Mouse (Mus musculus) kidney, embryonic 14.5 days (tissue): ENCODE measurements at regions not wholly inside any gene's neighbourhood (a gene's known extent, or its start where the extent isn't known, plus 50 kb on each side); places are given as distances from the start of the nearest gene placed in this dataset.

Experiments
- ATAC-seq: fragments of 200-750 bp; cut with Nextera tagmentation; 2 replicates; pipeline ENCODE4 v1.8.0; 2017; ENCODE audit warnings: moderate number of reproducible peaks, mild to moderate bottlenecking, moderate TSS enrichment, moderate library complexity; ENCODE audit not compliant: low FRiP score, low TSS enrichment
- H3K27ac ChIP-seq: fragments of 300-500 bp; sonication (generic); 2 replicates; pipeline ENCODE4 v1.5.1; 2014; ENCODE audit warnings: low read depth, mild to moderate bottlenecking, low read length, moderate library complexity, mixed read lengths
- H3K27me3 ChIP-seq: fragments of 300-500 bp; sonication (generic); 2 replicates; pipeline ENCODE4 v1.6.1; 2014; ENCODE audit warnings: mild to moderate bottlenecking, low read length; ENCODE audit not compliant: control insufficient read depth, insufficient read depth
- H3K36me3 ChIP-seq: fragments of 300-500 bp; sonication (generic); 2 replicates; pipeline ENCODE4 v1.6.1; 2014; ENCODE audit warnings: low read length, mixed read lengths; ENCODE audit not compliant: control insufficient read depth, insufficient read depth
- H3K4me1 ChIP-seq: fragments of 300-500 bp; sonication (generic); 2 replicates; pipeline ENCODE4 v1.6.1; 2014; ENCODE audit warnings: low read length, mixed read lengths; ENCODE audit not compliant: control insufficient read depth, insufficient read depth
- H3K4me2 ChIP-seq: fragments of 300-500 bp; sonication (generic); replicated peaks from 2 replicates; pipeline ENCODE4 v1.6.1; 2014; ENCODE audit warnings: low read depth, mild to moderate bottlenecking, low read length
- H3K4me3 ChIP-seq: fragments of 300-500 bp; sonication (generic); 2 replicates; pipeline ENCODE4 v1.5.1; 2014; ENCODE audit warnings: mild to moderate bottlenecking, low read length
- H3K9ac ChIP-seq: fragments of 300-500 bp; sonication (generic); 2 replicates; pipeline ENCODE4 v1.6.1; 2014; ENCODE audit warnings: low read depth, mild to moderate bottlenecking, low read length, moderate library complexity
- H3K9me3 ChIP-seq: fragments of 300-500 bp; sonication (generic); 2 replicates; pipeline ENCODE4 v1.6.1; 2016; ENCODE audit warnings: low read length; ENCODE audit not compliant: control insufficient read depth
- WGBS: fragments of 180-500 bp; shearing (Covaris S2); extraction: QIAGEN DNeasy Blood & Tissue Kit; methylation state at CpG from one replicate; pipeline ENCODE4 v1.1.7; 2014; 5-methylcytosine and 5-hydroxymethylcytosine counted together

- Histone ChIP-seq H3K27ac (no peak overlapping the region), H3K36me3 (no peaks in the 10 kb centered on the region), H3K27me3 (no peaks in the 10 kb centered on the region), H3K4me3 (no peak overlapping the region), H3K9ac (no peak overlapping the region), H3K4me2 (no peak overlapping the region), H3K4me1 (no peaks in the 10 kb centered on the region), H3K9me3 (no peaks in the 10 kb centered on the region)
- no peak for ATAC-seq
- WGBS = 60% methylated on average over 8 of the region's 8 CpGs
Observed at GRCm38 (mm10) chr3:147287503-147287902, 435.3 kb downstream of the Ttll7 start.

- Histone ChIP-seq H3K9me3 (no peaks in the 10 kb centered on the region), H3K27ac (no peak overlapping the region), H3K4me3 (no peak overlapping the region), H3K4me2 (no peak overlapping the region), H3K27me3 (no peaks in the 10 kb centered on the region), H3K4me1 (no peaks in the 10 kb centered on the region), H3K36me3 (no peaks in the 10 kb centered on the region), H3K9ac (no peak overlapping the region)
- ATAC-seq = no peak
- 84% methylated on average over 10 of the region's 10 CpGs for WGBS
Observed at GRCm38 (mm10) chr3:147291696-147292327, 439.6 kb downstream of the Ttll7 start.

- Histone ChIP-seq H3K9ac (no peak overlapping the region), H3K4me1 (no peaks in the 10 kb centered on the region), H3K9me3 (no peaks in the 10 kb centered on the region), H3K4me3 (no peak overlapping the region), H3K27me3 (no peaks in the 10 kb centered on the region), H3K36me3 (no peaks in the 10 kb centered on the region), H3K27ac (no peak overlapping the region), H3K4me2 (no peak overlapping the region)
- no peak for ATAC-seq
- WGBS = 19% methylated on average over 9 of the region's 9 CpGs
Observed at GRCm38 (mm10) chr3:147298065-147298464, 445.9 kb downstream of the Ttll7 start.

- Histone ChIP-seq H3K36me3 (no peaks in the 10 kb centered on the region), H3K4me3 (no peak overlapping the region), H3K9me3 (no peaks in the 10 kb centered on the region), H3K9ac (no peak overlapping the region), H3K27me3 (no peaks in the 10 kb centered on the region), H3K27ac (no peak overlapping the region), H3K4me2 (no peak overlapping the region), H3K4me1 (no peaks in the 10 kb centered on the region)
- ATAC-seq = no peak
- WGBS = 95% methylated on average over 2 of the region's 2 CpGs
Observed at GRCm38 (mm10) chr3:147325522-147325921, 473.4 kb downstream of the Ttll7 start.

GRCm38 (mm10) chr3:147334301-147334700, 482.1 kb downstream of the Ttll7 start:
- Histone ChIP-seq H3K9ac (no peak overlapping the region), H3K4me1 (no peaks in the 10 kb centered on the region), H3K4me3 (no peak overlapping the region), H3K27ac (no peak overlapping the region), H3K4me2 (no peak overlapping the region), H3K9me3 (no peaks in the 10 kb centered on the region), H3K27me3 (no peaks in the 10 kb centered on the region), H3K36me3 (no peaks in the 10 kb centered on the region)
- ATAC-seq = no peak
- WGBS = 83% methylated on average over 6 of the region's 6 CpGs

GRCm38 (mm10) chr3:147335286-147335685, 483.1 kb downstream of the Ttll7 start:
- ATAC-seq = no peak
- H3K9me3 ChIP-seq = no peaks in the 10 kb centered on the region
- WGBS = 80% methylated on average over 7 of the region's 7 CpGs
- H3K9ac ChIP-seq = no peak overlapping the region
- H3K27ac ChIP-seq = no peak overlapping the region
- no peaks in the 10 kb centered on the region for H3K4me1 ChIP-seq
- no peak overlapping the region for H3K4me2 ChIP-seq
- H3K36me3 ChIP-seq = no peaks in the 10 kb centered on the region
- no peak overlapping the region for H3K4me3 ChIP-seq
- no peaks in the 10 kb centered on the region for H3K27me3 ChIP-seq

- Histone ChIP-seq H3K9ac (no peak overlapping the region), H3K27ac (no peak overlapping the region), H3K36me3 (no peaks in the 10 kb centered on the region), H3K9me3 (no peaks in the 10 kb centered on the region), H3K4me1 (no peaks in the 10 kb centered on the region), H3K4me2 (no peak overlapping the region), H3K4me3 (no peak overlapping the region), H3K27me3 (no peaks in the 10 kb centered on the region)
- no peak for ATAC-seq
- 63% methylated on average over 2 of the region's 2 CpGs for WGBS
Observed at GRCm38 (mm10) chr3:147339427-147339826, 487.3 kb downstream of the Ttll7 start.

GRCm38 (mm10) chr3:147347278-147348039, 495.3 kb downstream of the Ttll7 start:
- no peak for ATAC-seq
- Histone ChIP-seq H3K4me1 (no peaks in the 10 kb centered on the region), H3K4me3 (no peak overlapping the region), H3K36me3 (no peaks in the 10 kb centered on the region), H3K9me3 (no peaks in the 10 kb centered on the region), H3K9ac (no peak overlapping the region), H3K27ac (no peak overlapping the region), H3K27me3 (no peaks in the 10 kb centered on the region), H3K4me2 (no peak overlapping the region)
- WGBS = 67% methylated on average over 5 of the region's 5 CpGs

- Histone ChIP-seq H3K4me2 (no peak overlapping the region), H3K27me3 (no peaks in the 10 kb centered on the region), H3K9ac (no peak overlapping the region), H3K36me3 (no peaks in the 10 kb centered on the region), H3K4me1 (no peaks in the 10 kb centered on the region), H3K9me3 (no peaks in the 10 kb centered on the region), H3K4me3 (no peak overlapping the region), H3K27ac (no peak overlapping the region)
- WGBS = 89% methylated on average over 5 of the region's 5 CpGs
- no peak for ATAC-seq
Observed at GRCm38 (mm10) chr3:147387077-147387476, 534.9 kb downstream of the Ttll7 start.
